Mouse (Mus musculus) brain, adult 2 months (tissue): ENCODE data around the gene Gorab.
A peak's percentile ranks its signal among the peaks of the same experiment; 100 is the strongest.

Experiments used
- DNase-seq: peaks from one replicate; pipeline ENCODE4 v3.0.0; 2011; ENCODE audit warnings: low read depth, low spot score

Gorab gene

GRCm38 (mm10) chr1:163403498-163404126 is at the start of gene Gorab:
Gene Gorab (minus strand): TSS chr1:163403669.
- DNase-seq, result peak; percentile 98

- no peak for DNase-seq
Measured at GRCm38 (mm10) chr1:163443832-163444231, 40.4 kb upstream of the Gorab start.

GRCm38 (mm10) chr1:163439002-163439401 is 35.5 kb upstream of the Gorab start:
- DNase-seq, result no peak

GRCm38 (mm10) chr1:163423467-163424014 is 20.1 kb upstream of the Gorab start:
- DNase-seq, result no peak

GRCm38 (mm10) chr1:163417191-163417590 is 13.7 kb upstream of the Gorab start:
- no peak for DNase-seq

GRCm38 (mm10) chr1:163414200-163414599 is 10.7 kb upstream of the Gorab start:
- no peak for DNase-seq

- DNase-seq, result no peak
Measured at GRCm38 (mm10) chr1:163406203-163406602, 2.7 kb upstream of the Gorab start.

GRCm38 (mm10) chr1:163391321-163391720 is 12.1 kb downstream of the Gorab start:
- DNase-seq, result no peak

- DNase-seq, result no peak
Measured at GRCm38 (mm10) chr1:163390044-163390443, 13.4 kb downstream of the Gorab start.

- no peak for DNase-seq
Measured at GRCm38 (mm10) chr1:163386196-163386595, 17.3 kb downstream of the Gorab start.

GRCm38 (mm10) chr1:163383442-163384027 is 19.9 kb downstream of the Gorab start:
- DNase-seq, result no peak

- DNase-seq, result no peak
Measured at GRCm38 (mm10) chr1:163382048-163382719, 21.3 kb downstream of the Gorab start.

GRCm38 (mm10) chr1:163380591-163380990 is 22.9 kb downstream of the Gorab start:
- DNase-seq, result no peak

GRCm38 (mm10) chr1:163380072-163380471 is 23.4 kb downstream of the Gorab start:
- peak; percentile 29 for DNase-seq

GRCm38 (mm10) chr1:163377924-163378323 is 25.5 kb downstream of the Gorab start:
- DNase-seq, result no peak

GRCm38 (mm10) chr1:163376818-163377581 is 26.5 kb downstream of the Gorab start:
- DNase-seq, result no peak

GRCm38 (mm10) chr1:163374455-163374854 is 29.0 kb downstream of the Gorab start:
- DNase-seq, result no peak

- DNase-seq, result peak; percentile 23
Measured at GRCm38 (mm10) chr1:163362202-163362601, 41.3 kb downstream of the Gorab start.

- peak; percentile 12 for DNase-seq
Measured at GRCm38 (mm10) chr1:163361376-163361775, 42.1 kb downstream of the Gorab start.

- DNase-seq, result no peak
Measured at GRCm38 (mm10) chr1:163360796-163361195, 42.7 kb downstream of the Gorab start.

- DNase-seq, result no peak
Measured at GRCm38 (mm10) chr1:163359521-163359920, 43.9 kb downstream of the Gorab start.

- no peak for DNase-seq
Measured at GRCm38 (mm10) chr1:163358165-163358564, 45.3 kb downstream of the Gorab start.
